Mouse (Mus musculus) cerebellum, adult 18-20 months (tissue): ENCODE results near the gene Tmem176b.

ENCODE experiments used
- DNase-seq, 2 experiments: peaks; one replicate each; pipeline ENCODE4 v3.0.0; 2021

The Tmem176b gene

DNA sequence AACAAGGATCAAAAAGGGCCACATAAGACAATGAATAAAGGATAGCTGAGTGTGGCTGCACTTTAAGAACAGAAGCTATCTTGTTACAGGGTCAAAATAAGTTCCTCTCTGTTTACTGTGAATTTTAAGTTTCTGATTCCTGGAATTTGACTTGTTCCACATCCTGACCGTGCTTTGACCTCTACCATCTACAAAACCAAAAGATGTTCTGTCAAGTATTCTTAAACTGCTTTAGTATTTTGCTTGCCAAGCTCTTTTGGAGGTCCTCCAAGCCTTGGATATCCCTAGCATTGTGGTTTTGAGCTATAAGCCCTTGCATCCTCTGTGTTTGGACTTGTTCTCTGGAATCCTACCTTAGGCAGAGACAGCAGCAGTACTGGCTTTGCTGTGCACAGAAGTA lies 56.1 kb downstream of the Tmem176b start:
- DNase-seq = no peak

DNA sequence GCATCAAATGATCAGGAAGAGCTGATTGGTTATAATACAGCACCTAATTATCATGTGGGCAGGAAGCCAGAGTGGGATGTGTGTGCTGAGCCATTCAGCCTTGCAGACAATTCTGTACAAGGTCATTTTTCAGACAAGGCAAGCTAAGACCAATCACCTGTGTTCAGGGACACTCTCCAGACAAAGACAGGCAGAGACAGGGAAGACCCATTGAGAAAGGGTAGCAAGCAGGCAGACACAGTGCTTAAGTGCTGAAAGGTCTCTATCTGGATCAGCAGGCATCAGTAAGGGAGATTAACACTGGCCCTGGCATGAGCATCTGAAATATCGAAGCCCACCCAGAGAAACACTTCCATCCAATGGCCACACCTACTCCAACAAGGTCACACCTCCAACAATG lies 56.9 kb downstream of the Tmem176b start:
- DNase-seq = no peak
